Comparison of ENCODE assay signal across 17 mouse cellular contexts in the genomic region with DNA sequence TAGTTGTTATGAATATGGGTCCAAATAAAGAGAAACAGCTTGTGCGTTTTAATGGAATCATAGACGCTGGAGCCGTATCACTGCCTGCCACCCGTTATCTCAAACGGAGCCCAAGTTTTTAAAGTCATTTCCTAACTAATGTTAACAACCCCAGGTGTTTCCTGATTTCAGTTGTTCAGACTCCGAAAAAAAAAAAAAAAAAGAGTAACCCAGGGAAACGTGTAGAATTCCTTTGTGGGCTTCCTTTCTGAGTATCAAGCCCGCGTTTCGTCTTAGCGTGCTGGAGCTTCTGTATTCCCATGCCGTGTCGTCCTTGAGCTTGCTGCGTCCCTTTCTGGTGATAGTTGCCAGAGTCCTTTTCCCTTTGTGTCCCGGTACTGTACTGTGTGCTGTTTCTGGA. TPM values are rescaled to one million over a fixed set of nuclear protein-coding genes. Genes with fewer than 3 reads are reported as not detected.
A peak's percentile ranks its signal among the peaks of the same experiment; 100 is the strongest.
DNase-seq lines count a peak whose midpoint lies in the region; ATAC-seq and TF ChIP-seq lines count a peak whose summit lies in the region.
"Had no signal": no experiment of that assay in that cellular context is flagged by ENCODE, and none has a peak within 500 bp of the region (broad histone marks: within the 10 kb centered on the region; RNA-seq: fewer than 3 reads in every experiment).

No protein-coding gene starts in this region.

- intact Hi-C loops in heart, postnatal 25 days (cut with DNase I), result no loop called here

- TF ChIP-seq CTCF in stomach, postnatal 0 days (IDR thresholded peaks at IDR 0.05; ENCODE audit: low read depth), result no peak

- ATAC-seq in heart, embryonic 11.5 days (replicated peaks; ENCODE audit: insufficient number of reproducible peaks, low FRiP score, low TSS enrichment), result no peak
- no peak for ATAC-seq in limb, embryonic 13.5 days (ENCODE audit: low FRiP score, low read depth)
- no peak for ATAC-seq in midbrain, embryonic 14.5 days (ENCODE audit: low FRiP score, low TSS enrichment)
- no peak for ATAC-seq in stomach, postnatal 0 days (ENCODE audit: low FRiP score, low TSS enrichment)
- ATAC-seq: forebrain, embryonic 16.5 days; intestine, embryonic 15.5 days; midbrain, embryonic 16.5 days; Patski had no signal

- peak overlapping the region; percentile 36 for H3K4me2 ChIP-seq in heart, embryonic 11.5 days
- H3K4me2 ChIP-seq in limb, embryonic 13.5 days (replicated peaks), result peak overlapping the region; percentile 23; the same call in 1 of the 2 replicates
- no peak overlapping the region for H3K4me2 ChIP-seq in midbrain, embryonic 14.5 days (ENCODE audit: low read length)
- no peak overlapping the region for H3K4me2 ChIP-seq in stomach, postnatal 0 days (replicated peaks; ENCODE audit: low read depth)
- H3K4me2 ChIP-seq: embryonic facial prominence, embryonic 13.5 days; intestine, embryonic 15.5 days had no signal

- no peak overlapping the region for H3K9ac ChIP-seq in heart, embryonic 11.5 days (ENCODE audit: low read depth, low read length)
- H3K9ac ChIP-seq in limb, embryonic 13.5 days, result no peak overlapping the region
- H3K9ac ChIP-seq in midbrain, embryonic 14.5 days (replicated peaks; ENCODE audit: low read length), result no peak overlapping the region
- H3K9ac ChIP-seq in stomach, postnatal 0 days (ENCODE audit: low read length), result no peak overlapping the region
- H3K9ac ChIP-seq: embryonic facial prominence, embryonic 13.5 days; intestine, embryonic 15.5 days had no signal

- H3K9me3 ChIP-seq in heart, embryonic 11.5 days (replicated peaks; ENCODE audit: control insufficient read depth, low read length), result no peaks in the 10 kb centered on the region
- no peaks in the 10 kb centered on the region for H3K9me3 ChIP-seq in limb, embryonic 13.5 days
- H3K9me3 ChIP-seq in midbrain, embryonic 14.5 days (ENCODE audit: control insufficient read depth, low read length), result no peaks in the 10 kb centered on the region
- H3K9me3 ChIP-seq in stomach, postnatal 0 days (ENCODE audit: control insufficient read depth, low read length), result no peaks in the 10 kb centered on the region
- H3K9me3 ChIP-seq: embryonic facial prominence, embryonic 13.5 days; intestine, embryonic 15.5 days had no signal

- 45% methylated on average over 15 of the region's 15 CpGs for WGBS in heart, embryonic 11.5 days (ENCODE audit: insufficient replicate concordance)
- WGBS in limb, embryonic 13.5 days, result 43% methylated on average over 15 of the region's 15 CpGs
- 79% methylated on average over 15 of the region's 15 CpGs for WGBS in midbrain, embryonic 14.5 days
- 66% methylated on average over 15 of the region's 15 CpGs for WGBS in stomach, postnatal 0 days

- peak; percentile 94 for DNase-seq in heart, adult 11 months
- DNase-seq in heart, postnatal 25 days (ENCODE audit: low spot score), result no peak
- DNase-seq in 416B (ENCODE audit: low read depth), result peak; percentile 91
- DNase-seq in cerebellum, adult 11-12 months, result no peak
- DNase-seq in midbrain, embryonic 14.5 days, result no peak
- DNase-seq in stomach, postnatal 0 days (ENCODE audit: low spot score), result no peak
- DNase-seq: adrenal gland, postnatal 25 days; cerebellum, adult 2 months; thymus, postnatal 36 days had no signal

- no peak overlapping the region for H3K4me3 ChIP-seq in heart, embryonic 11.5 days (ENCODE audit: low read depth, low read length)
- H3K4me3 ChIP-seq in limb, embryonic 13.5 days, result no peak overlapping the region
- no peak overlapping the region for H3K4me3 ChIP-seq in midbrain, embryonic 14.5 days (replicated peaks; ENCODE audit: low read depth, low read length)
- no peak overlapping the region for H3K4me3 ChIP-seq in stomach, postnatal 0 days (ENCODE audit: low read depth, low read length)
- H3K4me3 ChIP-seq: embryonic facial prominence, embryonic 13.5 days; intestine, embryonic 15.5 days had no signal

- no peak for TF ChIP-seq EP300 in stomach, postnatal 0 days (optimal IDR thresholded peaks at IDR 0.05)

- no peaks in the 10 kb centered on the region for H3K4me1 ChIP-seq in heart, embryonic 11.5 days (ENCODE audit: control insufficient read depth, insufficient read depth, low read length)
- no peaks in the 10 kb centered on the region for H3K4me1 ChIP-seq in limb, embryonic 13.5 days
- no peaks in the 10 kb centered on the region for H3K4me1 ChIP-seq in midbrain, embryonic 14.5 days (ENCODE audit: control insufficient read depth, insufficient read depth, low read length)
- no peaks in the 10 kb centered on the region for H3K4me1 ChIP-seq in stomach, postnatal 0 days (replicated peaks; ENCODE audit: control insufficient read depth, insufficient read depth)
- H3K4me1 ChIP-seq: embryonic facial prominence, embryonic 13.5 days; intestine, embryonic 15.5 days had no signal

- no peak overlapping the region for H3K27ac ChIP-seq in heart, embryonic 11.5 days (ENCODE audit: low read depth, low read length)
- H3K27ac ChIP-seq in limb, embryonic 13.5 days, result no peak overlapping the region; the same call in 1 of the 2 replicates
- H3K27ac ChIP-seq in midbrain, embryonic 14.5 days (replicated peaks; ENCODE audit: low read depth, low read length), result no peak overlapping the region
- H3K27ac ChIP-seq in stomach, postnatal 0 days (replicated peaks), result no peak overlapping the region
- H3K27ac ChIP-seq: embryonic facial prominence, embryonic 13.5 days; intestine, embryonic 15.5 days had no signal

- no peaks in the 10 kb centered on the region for H3K36me3 ChIP-seq in heart, embryonic 11.5 days (ENCODE audit: control insufficient read depth, insufficient read depth, low read length)
- no peaks in the 10 kb centered on the region for H3K36me3 ChIP-seq in limb, embryonic 13.5 days
- no peaks in the 10 kb centered on the region for H3K36me3 ChIP-seq in midbrain, embryonic 14.5 days (ENCODE audit: control insufficient read depth, insufficient read depth, low read length)
- no peaks in the 10 kb centered on the region for H3K36me3 ChIP-seq in stomach, postnatal 0 days (ENCODE audit: control insufficient read depth, insufficient read depth, low read length)
- H3K36me3 ChIP-seq: embryonic facial prominence, embryonic 13.5 days; intestine, embryonic 15.5 days had no signal

- H3K27me3 ChIP-seq in heart, embryonic 11.5 days (ENCODE audit: control insufficient read depth, insufficient read depth, low read length), result no peaks in the 10 kb centered on the region
- H3K27me3 ChIP-seq in limb, embryonic 13.5 days, result peaks cover 9% of the 10 kb centered on the region
- no peaks in the 10 kb centered on the region for H3K27me3 ChIP-seq in midbrain, embryonic 14.5 days (ENCODE audit: control insufficient read depth, insufficient read depth, low read length)
- H3K27me3 ChIP-seq in stomach, postnatal 0 days (ENCODE audit: control insufficient read depth, insufficient read depth, low read length), result no peaks in the 10 kb centered on the region

RNA-seq across cellular contexts. Expression of a gene that starts 10.0 kb away (rescaled TPM):
- 10 to 100 TPM; 16.1 to 18.8 TPM for total RNA-seq in heart, postnatal 25 days (2021)
- polyA plus RNA-seq in heart, embryonic 11.5 days (2014; fragmentation: Nextera tagmentation; extraction: Ambion mirVana), result 16.2 and 16.7 TPM in 2 replicates
- polyA plus RNA-seq in limb, embryonic 13.5 days (2015; fragmentation: Nextera tagmentation; extraction: Ambion mirVana), result 8.4 and 9.0 TPM in 2 replicates
- polyA plus RNA-seq in midbrain, embryonic 14.5 days (2014; fragmentation: Nextera tagmentation; extraction: Ambion mirVana), result 6.8 and 8.7 TPM in 2 replicates
- 22.3 and 24.8 TPM in 2 replicates for polyA plus RNA-seq in stomach, postnatal 0 days (2015; fragmentation: Nextera tagmentation; extraction: Ambion mirVana)

RNA-seq across cellular contexts. Expression of a gene that starts 28.4 kb away (rescaled TPM):
- under 1 TPM; 0.08 to 0.13 TPM for total RNA-seq in heart, postnatal 25 days (2021)
- polyA plus RNA-seq in heart, embryonic 11.5 days (2014; fragmentation: Nextera tagmentation; extraction: Ambion mirVana), result 0.30 TPM in 2 replicates
- 18.2 and 19.2 TPM in 2 replicates for polyA plus RNA-seq in limb, embryonic 13.5 days (2015; fragmentation: Nextera tagmentation; extraction: Ambion mirVana)
- 0.16 TPM in 1 of 2 replicates, not detected in the other for polyA plus RNA-seq in midbrain, embryonic 14.5 days (2014; fragmentation: Nextera tagmentation; extraction: Ambion mirVana)
- polyA plus RNA-seq in stomach, postnatal 0 days (2015; fragmentation: Nextera tagmentation; extraction: Ambion mirVana), result 78.3 and 83.9 TPM in 2 replicates
- total RNA-seq: adrenal gland, postnatal 25 days; neutrophil, adult 5-6 weeks had no signal
- polyA plus RNA-seq: Patski had no signal

Comparison
In these comparisons a context has a peak if more than half of its experiments do, and no peak if none do; other contexts are left out.
1. DNase-seq: peak in heart, adult 11 months (single experiment) and 416B (single experiment); none in heart, postnatal 25 days (single experiment), cerebellum, adult 11-12 months (single experiment), midbrain, embryonic 14.5 days (single experiment) and stomach, postnatal 0 days (single experiment).
2. H3K4me2 ChIP-seq: peak in heart, embryonic 11.5 days (single experiment) and limb, embryonic 13.5 days (single experiment); none in midbrain, embryonic 14.5 days (single experiment) and stomach, postnatal 0 days (single experiment).
3. RNA of a gene that starts 28.4 kb away (polyA plus RNA-seq): 78.3 to 83.9 TPM in stomach, postnatal 0 days and 18.2 to 19.2 TPM in limb, embryonic 13.5 days; 0.30 TPM in heart, embryonic 11.5 days and 0.16 TPM in midbrain, embryonic 14.5 days; every median in the first group is over 10 times any median in the second.